Mouse (Mus musculus) embryo, embryonic 9.5 days (tissue): ENCODE measurements around the gene Nfs1.
"Not testable (repeated sequence)": the region's sequence is repeated elsewhere in the genome, so short reads cannot be mapped to it uniquely, and the experiment has no call there.

ENCODE experiments used
- DNase-seq: peaks from one replicate; pipeline ENCODE4 v3.0.0-alpha.2; 2017; ENCODE audit errors: extremely low spot score

Gene Nfs1

DNA sequence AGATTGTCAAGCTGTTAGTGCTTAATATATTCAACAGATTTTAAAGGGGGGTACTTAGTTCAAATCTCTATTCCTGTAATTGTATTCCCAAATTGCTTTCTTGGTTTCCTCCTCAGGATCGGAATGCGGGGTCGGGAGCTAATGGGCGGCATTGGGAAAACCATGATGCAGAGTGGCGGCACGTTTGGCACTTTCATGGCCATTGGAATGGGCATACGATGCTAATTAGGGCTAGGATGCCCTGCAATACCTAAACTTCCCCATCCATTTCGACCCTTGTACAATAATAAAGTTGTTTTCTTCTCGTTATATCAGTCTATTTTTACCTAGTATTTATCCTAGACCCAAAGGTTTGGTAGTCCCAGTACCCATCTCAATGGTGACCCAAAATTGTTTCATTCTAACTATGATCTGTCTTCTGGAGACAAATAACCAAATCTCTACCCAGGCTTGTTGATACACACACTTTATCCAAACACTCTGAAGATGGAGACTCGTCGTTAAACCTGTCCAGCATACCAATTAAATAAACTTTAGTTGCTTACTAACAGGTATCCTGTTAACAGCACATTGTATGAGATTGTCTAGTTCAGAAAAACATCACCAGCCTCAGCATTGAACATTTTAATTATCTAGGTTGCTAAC lies 1.6 kb upstream of the Nfs1 start:
- peak; percentile 34 for DNase-seq

DNA sequence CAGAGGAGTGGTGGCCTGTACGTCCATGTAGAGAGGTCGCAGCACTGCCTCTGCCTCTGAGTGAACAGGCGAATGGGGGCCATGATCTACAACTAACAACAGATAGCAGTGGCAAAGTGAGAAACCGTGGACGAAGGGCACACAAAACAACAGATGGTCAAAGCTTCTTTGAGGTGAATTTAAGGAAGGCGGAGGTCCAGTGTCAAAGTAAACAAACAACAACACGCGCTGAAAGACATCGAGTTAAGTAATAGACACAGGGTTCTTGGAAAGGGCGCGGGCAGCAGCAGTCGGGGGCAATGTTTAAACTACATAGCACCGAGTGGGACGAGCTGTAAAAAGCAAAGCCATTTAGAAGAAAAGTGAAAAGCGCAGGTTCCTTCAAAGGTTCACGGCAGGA lies 619 bp downstream of the Nfs1 start:
- peak; percentile 22 for DNase-seq

DNA sequence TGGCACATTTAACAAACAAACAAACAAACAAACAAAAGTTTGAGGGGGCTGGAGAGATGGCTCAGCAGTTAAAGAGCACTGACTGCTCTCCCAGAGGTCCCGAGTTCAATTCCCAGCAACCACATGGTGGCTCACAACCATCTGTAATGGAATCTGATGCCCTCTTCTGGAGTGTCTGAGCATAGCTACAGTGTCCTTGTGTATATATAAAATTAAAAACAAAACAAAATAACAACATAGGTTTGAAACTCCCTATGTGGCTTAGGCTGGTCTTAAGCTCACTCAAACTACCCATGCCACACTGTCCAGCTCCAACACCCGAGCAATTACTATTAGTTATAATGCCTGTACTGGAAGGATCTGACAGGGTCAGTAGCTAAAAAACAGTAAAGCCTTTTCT lies 1.2 kb downstream of the Nfs1 start:
- no peak for DNase-seq

DNA sequence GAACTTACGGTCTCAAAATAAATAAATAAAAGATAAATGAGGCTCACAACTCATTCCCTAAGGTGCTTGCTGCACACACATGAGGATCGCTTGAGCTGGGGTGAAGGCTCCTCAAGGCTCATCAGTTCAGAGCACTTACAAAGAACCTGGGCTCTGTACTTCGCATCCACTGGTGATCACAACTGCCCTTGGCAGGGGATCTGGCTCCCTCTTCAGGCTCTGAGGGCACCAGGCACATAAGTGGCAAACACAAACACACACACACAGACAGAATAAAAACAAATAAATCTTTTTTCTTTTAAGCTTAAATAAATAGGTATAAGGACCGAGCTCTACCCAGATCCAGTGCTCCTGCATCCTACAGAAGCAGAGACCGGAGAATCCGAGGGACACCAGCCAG lies 8.3 kb downstream of the Nfs1 start:
- DNase-seq: no peak

DNA sequence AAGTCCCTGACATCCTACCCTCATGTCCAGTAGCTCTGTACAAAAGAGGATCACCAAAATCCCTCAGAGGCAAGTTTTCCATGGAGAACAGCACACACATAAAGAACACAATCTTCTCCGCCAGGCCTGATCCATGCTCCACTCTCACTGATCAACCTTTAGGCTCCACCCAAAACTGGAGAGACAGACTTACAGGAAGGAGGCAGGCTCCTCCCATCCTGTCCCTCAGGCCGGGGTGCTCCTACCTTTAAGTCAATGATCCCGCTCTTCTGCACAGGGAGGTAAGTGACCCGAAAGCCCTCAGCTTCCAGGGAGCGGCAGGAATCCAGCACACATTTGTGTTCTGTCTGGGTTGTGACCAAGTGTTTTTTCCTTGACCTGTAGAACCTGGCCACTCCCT lies 9.8 kb downstream of the Nfs1 start:
- DNase-seq: no peak

DNA sequence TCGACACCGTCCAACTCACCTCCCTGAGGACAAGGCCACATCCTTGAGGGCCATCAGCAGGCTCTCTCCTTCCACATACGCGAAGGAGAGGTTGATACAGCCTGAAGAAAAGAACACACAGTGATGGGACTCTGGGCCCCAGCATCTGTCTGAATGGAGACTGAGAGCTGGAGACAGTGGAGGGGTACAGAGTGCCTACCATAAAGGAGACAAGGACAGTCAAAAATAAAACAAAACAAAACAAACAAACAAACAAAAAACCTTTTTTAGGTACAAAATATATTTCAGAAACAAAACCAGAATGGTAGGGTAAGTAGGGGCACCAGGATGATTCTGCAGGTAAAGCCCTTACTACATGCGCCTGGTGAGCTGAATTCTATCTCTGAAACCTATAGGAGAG lies 17.0 kb downstream of the Nfs1 start, which contains the start of gene Gm28036:
TSS of gene Gm28036 (minus strand) at position 101 of the 400 bp plus-strand sequence.
- no peak for DNase-seq

DNA sequence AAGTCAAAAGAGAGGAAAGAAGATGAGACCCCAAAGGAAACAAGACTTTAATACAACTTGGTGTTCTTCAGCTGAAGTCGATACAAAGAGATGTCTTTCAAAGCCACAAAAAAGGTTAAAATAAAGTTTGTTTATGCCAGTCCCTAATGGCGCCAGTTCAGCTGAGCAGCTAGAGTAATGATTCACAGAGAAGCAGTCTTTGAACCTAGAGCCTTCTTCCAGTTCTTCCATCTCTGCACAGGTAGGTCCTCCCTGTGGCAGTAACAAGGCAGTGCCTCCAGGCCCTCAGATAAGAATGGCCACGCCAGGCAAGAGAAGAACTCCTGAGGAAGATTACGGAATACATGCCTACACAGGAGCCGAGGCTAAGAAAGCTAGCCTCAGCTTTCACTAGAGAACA lies 20.3 kb downstream of the Nfs1 start:
- no peak for DNase-seq

DNA sequence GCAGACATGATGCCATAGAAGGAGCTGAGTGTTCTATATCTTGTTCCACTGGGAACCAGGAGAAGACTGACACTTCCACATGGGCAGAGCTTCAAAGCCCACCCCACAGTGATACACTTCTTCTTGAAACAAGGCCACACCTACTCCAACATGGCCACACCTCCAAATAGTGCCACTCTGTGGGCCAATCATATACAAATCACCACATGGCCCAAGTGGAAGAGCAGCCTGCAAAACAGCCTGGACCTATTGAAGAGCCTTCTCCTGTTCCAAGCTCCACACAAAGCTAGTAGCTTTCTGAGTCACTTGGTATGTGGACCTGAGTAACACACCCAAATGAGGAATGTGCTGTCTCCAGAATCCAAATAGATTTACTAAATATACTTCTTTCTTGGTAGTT lies 24.4 kb downstream of the Nfs1 start:
- DNase-seq: no peak

DNA sequence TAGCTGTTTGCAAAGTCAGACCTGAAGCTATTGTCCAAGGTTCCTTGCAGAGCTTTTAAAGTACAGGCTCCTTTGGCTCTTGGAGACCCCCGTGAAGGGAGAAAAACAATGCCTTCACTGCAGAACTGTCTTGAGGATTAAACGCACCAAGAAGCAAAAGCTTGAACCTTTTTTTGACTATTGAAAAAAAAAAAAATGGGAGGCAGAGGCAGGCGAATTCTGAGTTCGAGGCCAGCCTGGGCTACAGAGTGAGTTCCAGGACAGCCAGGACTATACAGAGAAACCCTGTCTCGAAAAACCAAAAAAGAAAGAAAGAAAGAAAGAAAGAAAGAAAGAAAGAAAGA lies 31.9 kb downstream of the Nfs1 start:
- DNase-seq: not testable (repeated sequence)

DNA sequence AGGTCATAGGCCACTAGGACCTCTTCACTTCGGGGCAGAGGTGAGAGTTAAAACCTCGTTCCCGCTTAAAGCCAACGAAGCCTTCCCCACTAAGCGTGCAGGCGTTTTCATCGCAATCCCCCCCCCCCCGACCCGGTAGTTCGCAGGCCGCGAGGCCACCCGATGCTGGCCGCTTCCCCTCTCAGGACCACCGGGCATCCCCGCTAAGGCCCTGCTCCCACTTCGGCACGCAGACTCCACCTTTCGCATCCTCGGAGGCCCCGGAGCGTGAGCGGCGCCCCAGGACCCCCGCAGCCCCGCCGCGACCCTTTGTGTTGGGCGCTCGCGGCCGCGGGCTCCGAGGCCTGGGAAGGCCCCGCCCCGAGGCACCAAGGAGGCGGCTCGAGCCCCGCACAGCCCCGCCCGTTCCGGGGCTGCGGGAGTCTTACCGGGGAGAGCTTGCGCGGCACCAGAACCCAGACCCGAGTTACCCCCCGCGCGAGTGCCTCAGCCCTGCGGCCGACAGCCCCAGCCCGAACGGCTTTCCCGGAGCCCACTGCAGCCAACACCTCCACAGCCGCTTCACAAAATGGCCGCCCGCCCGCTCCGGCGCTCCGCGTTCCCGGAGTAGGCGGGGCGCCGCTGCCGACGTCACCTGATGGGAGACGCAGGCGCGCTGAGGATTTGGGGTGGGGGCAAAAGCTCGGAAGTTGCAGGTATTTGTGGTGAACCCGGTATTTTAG lies 32.5 kb downstream of the Nfs1 start, which contains the start of the genes Cpne1 and Rbm12:
TSS of gene Cpne1 (minus strand) at position 608 of the 722 bp plus-strand sequence.
TSS of gene Rbm12 (minus strand) at position 621 of the 722 bp plus-strand sequence.
- peak; percentile 96 for DNase-seq

DNA sequence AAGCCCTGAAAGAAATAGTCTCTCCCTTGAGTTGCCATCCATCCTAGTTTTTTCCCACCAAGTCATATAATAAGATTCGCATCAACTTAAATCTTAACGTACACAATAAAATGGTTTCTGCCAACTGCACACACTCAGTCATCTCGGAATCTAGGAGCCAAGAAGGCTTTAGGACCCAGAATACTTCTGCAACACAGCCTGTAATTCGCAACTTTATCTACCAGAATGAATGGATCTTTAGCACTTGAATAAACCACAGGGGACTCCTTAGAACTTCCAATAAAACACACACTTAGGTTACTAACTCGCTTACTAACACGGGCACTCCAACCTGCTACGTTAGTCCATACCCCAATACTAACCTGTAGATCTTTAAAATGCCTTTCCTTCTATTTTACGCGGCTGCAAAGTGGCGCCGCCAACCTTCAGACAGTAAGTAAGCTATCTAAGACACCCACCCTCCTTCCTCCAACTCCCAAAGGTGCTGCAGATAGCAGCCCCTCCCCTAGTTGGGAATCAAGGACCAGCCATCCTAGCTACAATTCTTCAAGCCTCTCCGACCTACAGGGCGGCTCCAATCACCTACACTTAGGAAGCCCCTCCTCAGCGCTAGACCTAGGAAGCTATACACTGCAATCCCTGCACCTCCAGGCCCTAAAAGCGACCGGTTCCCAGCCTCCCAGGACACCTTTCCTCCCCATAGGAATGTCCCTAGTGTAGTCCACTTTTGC lies 33.2 kb downstream of the Nfs1 start:
- no peak for DNase-seq

DNA sequence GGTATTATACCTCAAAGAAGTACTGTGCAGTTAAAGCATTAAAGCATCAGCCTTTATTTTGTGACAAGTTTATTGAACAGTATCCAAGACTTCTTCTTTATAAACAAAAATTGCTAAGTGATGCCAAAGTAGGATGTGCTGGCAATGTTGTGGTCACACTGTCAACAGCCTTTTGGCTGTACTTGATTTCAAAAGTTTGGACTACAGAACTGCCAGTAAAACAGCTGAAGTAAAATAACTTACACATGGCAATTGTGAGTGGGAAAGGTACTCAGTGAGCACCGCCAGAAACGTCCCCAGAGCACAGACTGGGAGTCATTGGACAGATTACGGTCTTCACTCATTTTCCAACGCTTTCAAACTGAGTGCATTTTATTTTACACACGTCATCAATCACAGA lies 52.1 kb downstream of the Nfs1 start:
- DNase-seq: no peak

DNA sequence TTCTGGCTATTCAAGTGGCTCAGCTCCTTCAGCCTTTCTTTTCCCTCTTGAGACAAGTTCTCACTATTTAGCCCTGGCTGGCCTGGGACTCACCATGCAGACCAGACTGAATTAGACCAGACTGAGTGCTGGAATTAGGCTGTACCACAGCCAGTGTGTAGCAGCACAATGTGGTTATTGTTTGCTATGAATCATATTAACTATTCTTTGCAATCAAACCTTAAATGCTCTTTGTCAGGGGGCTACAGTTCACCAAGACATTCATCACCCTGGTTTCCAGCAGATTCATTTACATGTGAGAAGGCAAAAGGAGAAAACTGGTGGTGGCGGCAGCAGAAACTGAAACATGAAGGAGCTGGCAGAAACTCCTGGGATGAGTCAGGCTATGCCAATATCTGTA lies 54.2 kb downstream of the Nfs1 start:
- DNase-seq: no peak

DNA sequence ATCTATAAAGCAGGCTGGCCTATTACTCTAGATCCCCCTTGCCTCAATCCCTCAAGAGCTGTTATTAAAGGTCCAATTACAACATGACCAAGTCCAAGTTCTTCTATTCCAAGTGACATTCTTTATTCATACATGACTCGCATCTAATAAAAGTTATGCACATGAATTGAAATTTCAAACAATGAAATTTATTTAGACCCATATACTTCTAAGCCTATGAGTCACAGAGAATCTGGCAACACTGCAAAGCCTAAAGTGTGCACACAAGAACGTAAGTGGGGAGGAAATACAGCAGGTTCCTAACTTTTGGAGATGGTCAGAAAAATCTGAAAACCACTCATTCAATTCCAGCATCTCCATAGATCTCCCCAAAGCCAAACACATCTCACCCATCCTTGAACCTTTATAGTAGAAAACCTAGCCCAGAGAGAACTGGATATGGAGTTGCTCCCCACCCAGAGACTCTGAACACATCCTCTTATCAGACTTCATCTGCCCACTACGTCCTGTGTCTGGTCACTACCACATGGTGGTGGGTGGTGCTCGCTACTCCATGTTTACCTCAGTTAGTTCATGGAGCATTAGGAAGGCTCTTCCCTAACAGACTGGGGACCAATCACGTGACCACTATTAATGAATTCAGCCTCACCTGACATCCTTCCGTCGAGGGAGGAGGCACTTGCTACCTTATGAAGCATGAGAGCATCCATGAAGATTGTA lies 56.4 kb downstream of the Nfs1 start:
- DNase-seq: no peak

DNA sequence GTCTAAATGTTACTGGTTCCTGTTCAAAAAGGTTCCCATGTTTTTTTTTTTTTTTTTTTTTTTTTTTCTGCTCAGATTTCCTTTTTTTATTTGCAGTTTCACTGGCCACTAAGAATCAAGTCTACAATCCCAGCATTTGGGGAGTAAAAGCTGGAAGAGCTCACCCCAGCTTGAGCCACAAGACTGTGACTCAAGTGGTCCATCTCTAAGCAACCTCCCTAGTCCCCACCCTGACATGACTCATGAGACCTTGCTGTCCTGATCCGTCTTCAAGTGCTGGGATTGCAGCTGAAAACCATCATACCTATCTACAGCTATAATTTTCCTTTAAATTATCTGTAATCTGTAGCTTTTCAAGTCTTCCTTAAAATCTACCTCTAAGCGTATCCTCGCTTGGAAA lies 59.4 kb downstream of the Nfs1 start:
- no peak for DNase-seq

DNA sequence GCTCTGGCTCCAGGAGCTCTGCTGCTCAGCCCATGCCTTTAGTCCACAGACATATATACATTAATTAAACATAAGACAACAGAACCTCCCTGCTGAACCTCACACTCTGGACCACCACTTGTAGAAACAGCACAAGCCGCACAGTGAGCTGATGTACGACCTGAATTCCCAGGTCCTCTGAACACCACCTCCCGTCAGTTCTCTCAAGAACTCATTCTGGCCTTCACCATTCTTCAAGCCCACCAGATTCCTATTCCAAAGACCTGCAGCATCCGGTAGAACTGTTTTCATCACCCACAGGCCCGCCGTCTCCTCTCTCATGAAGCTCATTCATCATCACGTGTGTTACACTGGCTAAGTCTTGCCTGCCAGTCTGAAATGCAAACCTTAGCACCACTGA lies 63.6 kb downstream of the Nfs1 start:
- no peak for DNase-seq

DNA sequence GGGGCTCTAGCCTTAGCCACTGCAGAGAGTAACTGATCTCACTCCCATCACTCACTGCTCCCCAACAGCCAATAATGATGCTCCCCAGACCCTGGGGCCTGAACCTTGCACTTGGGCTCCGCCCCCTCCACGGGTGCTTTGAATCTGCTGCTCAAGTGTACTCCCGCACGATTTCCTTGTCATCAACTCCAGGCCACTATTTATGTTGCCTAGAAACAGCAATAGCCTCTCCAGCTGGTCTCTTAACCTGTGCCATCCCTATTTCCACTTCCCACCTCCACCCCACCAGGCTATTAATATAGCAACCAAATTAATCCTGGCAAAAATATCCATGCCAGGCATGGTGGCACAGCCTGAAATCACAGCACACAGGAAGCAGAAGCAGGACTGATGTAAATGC lies 64.3 kb downstream of the Nfs1 start:
- no peak for DNase-seq

DNA sequence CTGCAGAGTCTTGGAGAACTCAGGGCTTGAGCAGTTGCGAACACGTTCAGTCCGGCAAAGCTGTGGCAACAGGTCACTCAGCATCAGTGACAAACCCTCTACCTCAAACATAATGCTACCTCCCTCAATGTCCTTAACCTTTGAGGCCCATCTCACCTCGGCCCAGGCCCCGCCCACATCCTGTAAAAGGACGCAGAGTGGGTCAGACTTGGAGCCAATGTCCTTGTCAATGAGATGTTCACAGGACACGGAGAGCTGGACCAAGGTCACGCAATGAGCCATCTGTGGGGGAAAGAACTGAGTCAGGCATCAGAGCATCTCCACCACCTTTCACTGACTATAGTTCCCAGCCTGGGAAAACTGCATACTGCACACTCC lies 64.8 kb downstream of the Nfs1 start:
- DNase-seq: no peak

DNA sequence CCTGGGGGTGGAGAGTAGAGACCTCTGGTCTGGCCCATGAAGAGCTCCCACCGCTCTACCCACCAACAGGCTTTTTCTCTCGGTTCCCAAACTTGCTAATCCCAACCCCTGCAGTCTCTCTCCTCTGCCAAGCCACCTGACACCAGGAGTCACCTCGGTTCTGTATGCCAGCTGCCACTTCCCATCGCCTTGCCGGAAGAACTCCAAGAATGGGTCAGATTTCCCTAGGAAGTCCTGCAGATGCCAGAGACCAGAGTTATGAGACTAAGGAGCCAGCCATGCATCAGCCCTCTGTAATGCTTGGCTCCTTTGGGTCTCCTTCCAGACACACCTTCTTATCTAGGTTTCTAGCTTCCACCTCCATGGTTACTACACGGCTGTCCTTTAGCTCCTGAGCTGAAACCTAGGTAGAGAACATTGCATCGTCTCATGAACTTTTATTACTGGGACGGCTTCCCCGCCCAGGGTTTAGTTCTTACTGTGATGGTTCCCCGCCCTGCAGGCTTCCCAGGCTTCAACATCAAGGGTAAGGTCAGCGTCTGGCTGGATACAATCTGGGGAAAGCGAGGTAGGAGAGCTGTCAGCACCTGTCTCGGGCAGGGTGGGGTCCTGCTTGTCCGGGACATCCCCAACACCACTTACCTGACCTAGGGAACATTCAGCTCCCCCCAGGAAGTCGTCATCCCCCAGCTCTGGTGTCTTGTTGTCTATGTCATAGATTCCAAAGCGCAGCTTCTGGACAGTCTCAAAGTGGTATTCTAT lies 65.4 kb downstream of the Nfs1 start:
- no peak for DNase-seq

DNA sequence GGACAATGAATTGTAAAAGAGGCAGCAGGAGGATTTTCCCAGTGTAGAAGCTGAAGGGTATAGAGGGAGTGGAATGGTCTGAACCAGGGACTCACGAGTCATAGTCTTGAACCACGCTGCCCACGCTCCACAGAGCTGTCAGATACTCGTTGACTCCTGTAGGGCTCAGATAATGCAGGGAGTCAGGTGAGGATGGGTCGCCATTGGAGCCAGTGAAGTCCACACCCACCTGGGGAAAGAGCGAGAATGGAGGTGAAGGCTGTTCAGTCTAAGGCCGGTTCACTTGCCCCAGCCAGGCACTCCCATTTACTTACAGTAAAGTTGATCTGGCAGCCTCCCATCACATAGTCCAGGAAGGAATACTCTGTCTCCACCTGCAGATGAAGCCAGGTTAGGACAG lies 66.5 kb downstream of the Nfs1 start:
- DNase-seq: no peak

DNA sequence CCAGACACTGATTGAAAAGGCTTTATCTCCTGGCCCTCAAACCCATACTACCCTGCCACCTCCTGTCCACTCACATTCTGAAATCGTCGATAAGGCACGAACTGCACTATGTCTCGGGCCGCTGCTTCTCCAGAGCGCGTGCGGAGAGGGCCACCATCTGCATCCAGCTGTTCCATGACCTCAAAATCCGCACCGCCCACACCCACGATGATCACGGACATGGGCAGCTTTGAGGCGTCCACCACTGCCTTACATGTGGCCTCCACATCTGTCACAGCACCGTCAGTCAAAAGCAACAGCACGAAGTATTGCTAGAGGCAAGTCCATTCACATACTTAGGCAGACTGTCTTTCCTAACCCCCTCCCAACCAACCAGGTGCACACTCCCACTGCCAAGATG lies 70.3 kb downstream of the Nfs1 start:
- DNase-seq: no peak
